Mouse (Mus musculus) cortical plate, adult 2 months (tissue): ENCODE results near the gene Pde1b. TPM values are rescaled to one million over a fixed set of nuclear protein-coding genes. Genes with fewer than 3 reads are reported as not detected.

Experiments
- H3K27ac ChIP-seq: fragments of 200-500 bp; 2 replicates; pipeline ENCODE4 v1.5.1; 2012; ENCODE audit warnings: low read length, control low read depth, inconsistent platforms; ENCODE audit not compliant: insufficient read depth
- H3K4me1 ChIP-seq: fragments of 200-500 bp; 2 replicates; pipeline ENCODE4 v1.6.1; 2011; ENCODE audit warnings: low read length; ENCODE audit not compliant: control insufficient read depth, insufficient read depth
- H3K4me3 ChIP-seq: fragments of 200-500 bp; 2 replicates; pipeline ENCODE4 v1.5.1; 2011; ENCODE audit warnings: mild to moderate bottlenecking, low read length, control low read depth; ENCODE audit not compliant: insufficient read depth
- CTCF ChIP-seq: fragments of 200-500 bp; IDR thresholded peaks from 2 replicates; pipeline ENCODE4 v1.5.1; 2011; ENCODE audit warnings: mild to moderate bottlenecking, control low read depth, low read length; ENCODE audit not compliant: insufficient read depth; ENCODE audit errors: extremely low read depth
- POLR2A ChIP-seq: fragments of 200-500 bp; IDR thresholded peaks from 2 replicates; pipeline ENCODE4 v1.6.1; 2011; ENCODE audit warnings: mild to moderate bottlenecking, low read length, control low read depth; ENCODE audit not compliant: insufficient read depth; ENCODE audit errors: extremely low read depth
- polyA plus RNA-seq: library from polyadenylated mRNA; depleted of rRNA; stranded (reverse); fragments of >200 nt; gene quantifications from 2 replicates; pipeline ENCODE4 v1.2.3, GENCODE M21; 2012; rRNA removed

Gene Pde1b
- polyA plus RNA-seq, 1 experiment = 208 TPM

GRCm38 (mm10) chr15:103564981-103565380 lies 62.1 kb downstream of the Pde1b start, which contains the start of gene Glycam1:
Glycam1 (minus strand) TSS chr15:103565081.
- Histone ChIP-seq H3K4me3 (no peak within 1 kb of the TSS), H3K4me1 (no peaks in the 10 kb centered on the region), H3K27ac (no peak within 1 kb of the TSS)
- TF ChIP-seq POLR2A (no peak), CTCF (no peak)

Other genes with a start within 250 kb of the Pde1b start
- gene Nfe2, start 244.6 kb upstream of the Pde1b start, polyA plus RNA-seq = 0.11 and 0.21 TPM in 2 replicates
- 140 and 148 TPM in 2 replicates for gene Copz1, start 230.3 kb upstream of the Pde1b start, polyA plus RNA-seq
- 0.98 and 1.2 TPM in 2 replicates for gene Gpr84, start 192.4 kb upstream of the Pde1b start, polyA plus RNA-seq
- 42.3 and 45.2 TPM in 2 replicates for gene Zfp385a, start 162.9 kb upstream of the Pde1b start, polyA plus RNA-seq
- gene Itga5, start 136.3 kb upstream of the Pde1b start, polyA plus RNA-seq = 2.4 and 3.8 TPM in 2 replicates
- gene Gtsf1, start 72.6 kb upstream of the Pde1b start, polyA plus RNA-seq = 0.23 TPM in 1 of 2 replicates, not detected in the other
- not detected in 2 replicates for gene Gtsf2, start 54.6 kb upstream of the Pde1b start, polyA plus RNA-seq
- 7.1 and 7.7 TPM in 2 replicates for gene Nckap1l, start 49.2 kb upstream of the Pde1b start, polyA plus RNA-seq
- 171 and 174 TPM in 2 replicates for gene Ppp1r1a, start 35.0 kb downstream of the Pde1b start, polyA plus RNA-seq
- 0.40 and 0.44 TPM in 2 replicates for gene Glycam1, start 62.0 kb downstream of the Pde1b start, polyA plus RNA-seq